Mouse (Mus musculus): ENCODE results near the gene Pinlyp.

- TF ChIP-seq CTCF (IDR thresholded peaks at IDR 0.05; ENCODE audit: low read depth, low read length): no peak
- TF ChIP-seq GATA1 (IDR thresholded peaks at IDR 0.05; ENCODE audit: borderline replicate concordance, low read length): no peak
- TF ChIP-seq POLR2AphosphoS5 (IDR thresholded peaks at IDR 0.05; ENCODE audit: insufficient replicate concordance, low read depth, low read length): no peak
Measured at GRCm38 (mm10) chr7:24574224-24574796, 28.4 kb upstream of the Pinlyp start.

Measured in G1E (cell line).